Mouse (Mus musculus) ZHBTc4 (cell line): ENCODE results near the gene Phf10.
A peak's percentile ranks its signal among the peaks of the same experiment; 100 is the strongest.
"Not testable (repeated sequence)": the region's sequence is repeated elsewhere in the genome, so short reads cannot be mapped to it uniquely, and the experiment has no call there.

Experiments
- DNase-seq: peaks from one replicate; pipeline ENCODE4 v3.0.0-alpha.2; 2011; ENCODE audit warnings: low read depth, low spot score

Phf10 gene

DNA sequence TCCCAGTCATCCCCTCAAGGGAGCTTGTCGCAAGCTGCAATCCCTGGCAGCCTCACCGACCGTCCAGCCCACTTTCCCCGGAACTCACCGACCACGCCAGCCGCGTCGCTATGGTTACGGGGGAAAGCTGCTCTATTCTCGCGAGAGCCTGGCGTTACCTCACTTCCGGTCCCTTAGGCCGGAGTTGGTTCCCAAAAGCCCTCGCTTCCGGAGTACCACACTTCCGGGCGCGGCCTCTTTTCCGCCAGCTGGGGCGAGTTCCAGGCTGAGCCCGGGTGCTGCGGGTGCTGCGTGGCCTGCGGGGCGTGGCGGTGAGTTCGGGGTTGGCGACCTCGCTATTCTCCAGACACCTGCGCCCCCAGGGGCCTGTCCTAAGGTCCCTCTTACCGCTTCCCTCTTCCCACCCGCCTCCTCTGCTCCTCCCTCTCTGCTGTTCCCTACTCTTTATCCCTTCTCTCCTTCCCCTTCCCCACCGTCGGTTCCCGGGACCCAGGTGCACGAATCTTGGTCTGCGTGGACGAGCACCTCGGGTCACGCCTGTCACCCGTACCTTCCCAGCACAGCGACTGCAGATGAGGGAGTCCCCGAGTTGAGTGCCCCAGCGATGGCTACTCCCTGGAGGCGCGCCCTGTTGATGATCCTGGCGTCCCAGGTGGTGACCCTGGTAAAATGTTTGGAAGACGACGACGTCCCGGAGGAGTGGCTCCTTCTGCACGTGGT lies 17.9 kb downstream of the Phf10 start, which contains the start of the genes Wdr27 and 1600012H06Rik:
Gene Wdr27 (minus strand): TSS at position 150 of the 720 bp plus-strand sequence.
Gene 1600012H06Rik (plus strand): TSS at position 176 of the 720 bp plus-strand sequence.
- DNase-seq: peak; percentile 99

- not testable (repeated sequence) for DNase-seq
Measured at GRCm38 (mm10) chr17:14942181-14942580, 18.9 kb downstream of the Phf10 start.

- no peak for DNase-seq
Measured at GRCm38 (mm10) chr17:14935841-14936605, 25.1 kb downstream of the Phf10 start.

- DNase-seq: peak; percentile 23
Measured at GRCm38 (mm10) chr17:14935280-14935679, 25.8 kb downstream of the Phf10 start.

DNA sequence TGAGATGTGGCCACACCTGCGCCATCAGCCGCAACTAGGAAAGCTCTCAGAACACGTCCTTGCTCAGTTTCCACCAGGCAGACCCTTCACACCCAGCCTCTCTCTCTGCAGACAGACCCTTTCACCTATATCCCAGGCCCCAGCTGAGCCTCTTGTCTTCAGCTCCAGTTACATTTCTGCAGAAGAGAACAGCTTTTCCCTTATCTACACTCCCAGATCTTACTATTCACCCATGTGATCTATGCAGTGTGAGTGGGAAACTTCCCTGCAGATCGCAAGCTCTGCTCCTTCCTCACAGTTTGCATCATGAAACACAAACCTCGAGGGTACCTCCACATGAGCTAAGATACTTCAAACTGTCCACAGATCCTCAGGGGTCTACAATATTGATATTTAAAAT lies 29.6 kb downstream of the Phf10 start:
- no peak for DNase-seq

GRCm38 (mm10) chr17:14930697-14931096 lies 30.4 kb downstream of the Phf10 start:
- no peak for DNase-seq

- DNase-seq: peak; percentile 30
Measured at GRCm38 (mm10) chr17:14928631-14929030, 32.4 kb downstream of the Phf10 start.

GRCm38 (mm10) chr17:14927644-14928218 lies 33.3 kb downstream of the Phf10 start:
- DNase-seq: peak; percentile 24

GRCm38 (mm10) chr17:14921582-14921981 lies 39.5 kb downstream of the Phf10 start:
- no peak for DNase-seq

DNA sequence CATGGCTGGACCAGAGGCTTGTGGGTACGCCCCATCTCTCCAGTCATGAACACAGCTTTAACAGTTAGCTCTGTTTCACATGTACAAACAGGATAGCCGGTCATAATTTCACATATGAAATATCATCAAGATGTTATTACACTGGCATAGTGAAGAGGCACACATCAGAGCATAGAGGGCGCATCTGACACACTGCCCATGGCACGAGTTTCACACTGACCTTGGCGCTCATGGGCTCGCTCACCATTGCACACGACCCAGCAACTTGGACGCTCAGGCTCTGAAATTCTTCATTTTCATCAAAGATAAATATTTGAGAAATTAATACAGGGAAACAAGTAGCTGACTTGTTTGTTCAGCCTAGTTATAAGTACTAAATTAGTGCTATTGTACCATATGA lies 43.2 kb downstream of the Phf10 start:
- DNase-seq: no peak

DNA sequence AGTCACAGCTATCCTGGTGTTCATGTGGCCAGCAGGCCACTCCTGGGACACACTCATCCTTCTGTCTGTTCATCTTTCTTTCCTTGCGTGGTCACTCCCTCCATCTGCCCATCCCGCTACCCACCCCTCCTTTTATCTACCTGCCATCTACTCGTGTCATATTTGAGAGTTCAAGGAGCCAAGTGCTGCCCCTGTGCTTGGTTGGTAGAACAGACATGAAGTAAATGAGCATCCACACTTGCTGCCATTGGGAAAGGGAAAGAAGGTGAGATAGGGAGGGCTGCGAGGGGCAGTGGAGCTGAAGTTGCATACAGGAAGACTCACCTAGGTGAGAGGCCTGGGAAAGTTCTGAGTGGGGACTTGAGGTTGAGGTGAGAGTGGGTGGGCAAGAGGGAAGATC lies 46.7 kb downstream of the Phf10 start:
- DNase-seq: no peak

DNA sequence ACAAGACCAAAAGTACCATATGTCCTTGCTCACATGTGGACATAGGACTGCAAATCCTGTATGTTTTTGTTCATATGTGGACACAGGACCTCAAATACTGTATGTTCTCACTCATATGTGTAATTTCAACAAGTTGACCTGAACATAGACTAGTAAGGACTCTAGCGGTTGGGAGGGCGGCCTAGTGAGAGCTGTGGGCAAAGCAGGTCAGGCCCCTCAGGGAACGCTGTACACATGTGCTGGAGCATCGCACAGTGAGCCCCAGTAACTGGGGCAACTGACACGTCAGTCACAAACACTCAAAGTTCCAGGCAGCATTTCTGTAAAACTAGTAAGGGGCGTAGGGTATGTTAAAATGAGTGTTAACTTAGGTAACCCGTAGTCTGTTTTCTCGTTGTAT lies 48.1 kb downstream of the Phf10 start:
- DNase-seq: no peak

DNA sequence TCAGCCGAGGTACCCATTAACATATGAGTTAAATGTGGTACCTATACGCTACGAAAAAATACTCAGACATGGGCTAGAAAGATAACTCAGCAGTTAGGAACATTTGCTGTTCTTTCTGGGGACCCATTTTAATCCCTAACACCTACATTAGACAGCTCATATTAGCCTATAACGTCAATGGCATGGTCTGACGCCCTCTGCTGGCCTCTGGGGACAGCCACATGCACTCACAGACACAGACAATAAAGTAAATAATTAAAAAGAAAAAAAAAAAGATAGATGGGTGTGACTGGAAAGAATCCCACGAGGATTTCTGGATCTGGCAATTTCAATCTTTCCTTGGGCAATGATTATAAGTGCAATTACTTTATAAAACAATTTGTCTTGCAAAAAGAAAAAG lies 48.7 kb downstream of the Phf10 start:
- DNase-seq: peak; percentile 61

DNA sequence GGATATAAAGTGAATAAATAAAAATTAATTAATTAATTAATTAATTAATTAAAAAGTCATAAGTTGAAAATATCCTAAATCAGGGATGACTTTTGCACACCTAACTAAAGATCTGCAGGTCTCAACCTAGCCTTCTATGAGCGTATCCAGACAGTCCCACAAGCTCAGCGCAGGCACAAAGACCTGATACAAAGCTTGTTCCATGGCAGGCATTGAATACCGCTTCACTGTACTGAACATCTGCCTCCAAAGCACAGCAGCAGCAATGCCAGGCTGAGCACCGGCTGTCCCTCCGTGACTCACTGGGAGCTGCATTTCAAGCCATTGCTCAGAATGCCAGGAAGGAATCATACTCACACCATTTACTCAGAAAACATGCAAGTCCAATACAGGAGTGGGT lies 50.3 kb downstream of the Phf10 start:
- DNase-seq: no peak

DNA sequence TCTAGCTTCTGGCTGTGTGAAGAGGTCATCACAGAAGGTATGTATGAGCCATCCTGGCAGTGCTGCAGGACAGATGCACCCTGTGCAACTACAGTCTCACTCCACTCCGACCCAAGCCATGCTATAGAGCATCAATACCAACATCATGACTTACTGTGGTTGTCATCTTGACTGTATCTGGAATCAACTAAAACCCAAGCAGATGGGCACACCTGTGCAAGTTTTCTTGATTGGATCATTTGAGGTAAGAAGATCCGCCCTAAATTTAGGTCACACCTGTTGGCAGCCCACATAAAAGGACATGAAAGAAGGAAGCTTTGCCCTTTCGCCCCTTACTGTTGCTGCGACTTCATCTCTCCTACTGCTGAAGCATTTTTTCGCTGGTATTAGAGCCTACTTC lies 51.7 kb downstream of the Phf10 start:
- no peak for DNase-seq

DNA sequence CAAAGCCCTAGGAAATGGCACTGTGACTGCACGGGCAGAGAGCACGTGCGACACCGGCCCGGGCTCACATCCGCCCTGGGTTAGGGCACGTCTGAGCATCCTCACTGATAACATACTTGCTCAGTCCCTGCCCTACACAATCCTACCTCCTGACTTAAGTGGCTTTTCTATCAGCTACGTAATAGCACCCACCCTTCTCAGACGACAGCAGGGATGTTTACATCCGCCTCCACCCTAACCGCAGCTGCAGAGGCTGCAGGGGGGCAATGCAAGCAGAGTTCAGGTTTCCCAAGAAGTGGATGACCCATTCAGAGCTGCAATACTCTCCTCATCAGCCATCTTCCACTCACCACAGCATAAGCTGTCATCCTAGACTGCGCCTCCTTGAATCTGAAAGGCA lies 53.9 kb downstream of the Phf10 start:
- DNase-seq: no peak

- peak; percentile 11 for DNase-seq
Measured at GRCm38 (mm10) chr17:14906611-14907010, 54.5 kb downstream of the Phf10 start.

DNA sequence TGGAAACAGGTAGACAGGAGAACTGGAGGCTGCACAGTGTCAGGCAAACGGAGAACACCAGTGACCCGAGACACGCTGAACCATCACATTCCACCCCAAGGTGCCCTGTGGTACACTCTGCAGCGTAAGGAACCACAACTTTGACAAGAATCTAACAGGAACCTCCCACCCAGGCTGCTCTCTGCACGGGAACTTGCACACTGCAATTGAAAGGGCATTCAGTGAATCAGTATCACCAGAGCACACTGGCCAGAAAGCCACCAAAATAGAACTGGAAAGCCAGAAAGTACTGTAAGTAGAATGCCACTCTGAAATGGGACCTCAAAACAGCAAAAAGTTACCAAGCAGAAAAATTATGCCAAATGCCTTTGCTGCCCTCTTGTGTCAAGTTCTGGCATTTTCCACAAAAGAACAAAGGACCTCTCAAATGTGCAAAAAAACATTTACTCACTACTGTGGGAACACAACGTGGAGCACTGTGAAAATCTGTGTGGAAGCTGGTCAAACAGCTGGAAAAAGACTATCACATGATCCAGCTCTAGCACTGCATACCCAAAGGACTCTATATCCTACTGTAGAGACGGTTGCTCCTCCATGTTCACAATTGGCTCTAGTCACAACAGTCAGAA lies 56.3 kb downstream of the Phf10 start:
- DNase-seq: peak; percentile 68

DNA sequence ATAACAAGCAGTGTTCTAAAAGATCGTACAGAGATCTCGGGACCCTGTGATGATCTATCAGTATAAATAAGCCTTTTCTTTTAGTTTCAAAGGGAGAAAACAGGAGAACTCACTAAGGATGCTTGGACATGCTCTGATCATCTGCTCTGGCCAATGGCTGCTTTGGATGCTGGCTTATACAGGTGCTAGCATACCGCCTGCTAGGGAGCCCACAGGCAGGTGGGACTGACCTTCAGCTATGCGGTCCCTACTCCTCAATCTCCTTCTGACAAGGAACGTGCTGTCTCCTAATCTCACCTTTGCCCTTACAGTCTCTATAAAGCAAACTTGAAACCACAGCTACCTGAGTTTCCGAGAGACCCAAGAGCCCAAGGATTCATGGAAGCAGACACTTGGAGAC lies 56.9 kb downstream of the Phf10 start:
- DNase-seq: no peak

DNA sequence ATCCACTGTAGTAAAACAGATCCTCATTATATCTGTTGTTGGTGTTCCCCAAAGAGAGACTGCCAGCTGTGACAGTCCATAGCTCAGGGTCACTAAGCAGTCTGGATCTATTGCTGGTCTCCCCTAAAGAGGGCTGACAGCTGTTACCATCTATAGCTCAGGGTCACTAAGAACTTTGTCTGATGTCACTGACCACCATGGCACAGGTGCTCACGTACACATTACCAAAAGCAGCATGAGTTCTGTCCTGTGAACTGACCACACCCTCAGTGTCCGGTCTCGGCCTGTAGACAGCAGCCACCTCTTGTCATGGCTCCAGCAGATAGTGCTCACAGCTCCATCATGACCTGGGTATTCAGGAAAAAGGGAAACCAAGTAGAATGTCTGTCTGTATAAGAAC lies 57.9 kb downstream of the Phf10 start:
- DNase-seq: no peak

DNA sequence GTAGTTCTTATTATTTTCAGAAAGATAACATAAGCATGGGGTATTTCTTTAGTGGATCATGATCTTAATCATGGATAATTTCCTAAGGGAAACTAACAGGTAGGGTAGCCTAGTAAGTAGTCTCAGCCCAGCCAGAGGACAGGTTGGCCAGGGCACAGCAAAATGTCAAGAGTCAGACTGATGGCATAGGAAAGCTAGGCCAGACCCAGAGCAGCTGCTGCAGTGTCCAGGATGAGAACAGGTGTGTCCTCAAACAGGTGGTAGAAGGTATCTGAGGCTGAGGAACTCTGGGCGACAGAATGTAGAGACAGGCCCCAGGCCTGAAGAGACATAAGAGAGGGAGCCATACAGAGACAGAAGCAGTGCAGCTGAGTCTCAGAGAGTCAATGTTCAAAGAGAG lies 62.1 kb downstream of the Phf10 start:
- no peak for DNase-seq

DNA sequence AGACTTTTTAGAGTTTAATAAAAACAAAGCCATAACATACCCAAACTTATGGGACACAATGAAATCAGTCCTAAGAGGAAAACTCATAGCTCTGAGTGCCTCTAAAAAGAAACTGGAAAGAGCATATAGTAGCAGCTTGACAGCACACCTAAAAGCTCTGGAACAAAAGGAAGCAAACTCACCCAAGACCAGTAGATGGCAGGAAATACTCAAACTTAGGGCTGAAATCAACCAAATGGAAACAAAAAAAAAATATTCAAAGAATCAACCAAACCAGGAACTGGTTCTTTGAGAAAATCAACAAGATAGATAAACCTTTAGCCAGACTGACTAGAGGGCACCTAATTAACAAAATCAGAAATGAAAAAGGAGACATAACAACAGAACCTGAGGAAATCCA lies 66.0 kb downstream of the Phf10 start:
- not testable (repeated sequence) for DNase-seq
